Mouse (Mus musculus): Measurements from ENCODE around the gene Psg25.
"Not testable (repeated sequence)": the region's sequence is repeated elsewhere in the genome, so short reads cannot be mapped to it uniquely, and the experiment has no call there.

The Psg25 gene

DNA sequence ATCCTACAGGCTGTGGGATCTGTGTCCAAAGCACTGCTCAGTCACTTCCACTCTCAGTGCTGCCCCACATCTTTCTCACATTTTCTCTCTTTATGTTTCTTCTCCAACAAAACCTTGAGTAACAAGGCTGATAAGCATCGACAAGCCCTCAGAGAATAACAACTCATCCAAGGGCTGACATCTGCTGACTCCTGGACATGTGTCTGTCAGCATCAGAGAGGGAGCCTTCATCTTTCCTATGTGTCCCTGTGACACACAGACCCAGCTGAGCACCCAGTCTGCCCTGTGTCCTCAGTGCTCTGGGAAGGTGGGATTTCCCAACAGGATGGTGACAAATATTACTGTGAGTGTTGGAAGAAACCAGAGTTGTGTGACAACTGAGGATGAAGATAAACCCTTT lies at the start of gene Psg25:
Gene Psg25, minus strand, starts transcription at position 101 of the 400 bp plus-strand sequence.
- DNase-seq, result no peak

- DNase-seq, result no peak
Measured at GRCm38 (mm10) chr7:18567205-18567604, 35.1 kb upstream of the Psg25 start, which contains the start of gene Psg27. Gene Psg27 (minus strand): TSS chr7:18567305.

- DNase-seq, result no peak
Measured at GRCm38 (mm10) chr7:18559850-18560249, 27.8 kb upstream of the Psg25 start.

DNA sequence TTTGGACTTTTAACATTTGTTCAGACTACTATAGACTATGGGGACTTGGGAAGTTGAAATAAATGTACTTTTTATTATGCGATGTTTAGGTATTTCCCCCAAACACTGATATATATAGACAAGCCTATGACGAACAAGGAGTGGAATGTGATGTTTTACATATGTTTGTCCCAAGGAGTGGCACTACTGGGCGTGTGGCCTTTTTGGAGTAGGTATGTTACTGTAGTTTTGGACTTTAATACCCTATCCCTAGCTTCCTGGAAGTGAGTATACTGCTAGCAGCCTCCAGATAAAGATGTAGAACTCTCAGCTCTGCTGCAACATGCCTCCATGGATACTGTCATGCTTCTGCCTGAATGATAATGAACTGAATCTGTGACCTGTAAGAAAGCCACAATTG lies 23.7 kb upstream of the Psg25 start:
- not testable (repeated sequence) for DNase-seq

GRCm38 (mm10) chr7:18533420-18533819 lies 1.4 kb upstream of the Psg25 start:
- DNase-seq, result no peak

- DNase-seq, result no peak
Measured at GRCm38 (mm10) chr7:18524668-18525067, 7.4 kb downstream of the Psg25 start.

- not testable (repeated sequence) for DNase-seq
Measured at GRCm38 (mm10) chr7:18512848-18513247, 19.2 kb downstream of the Psg25 start.

DNA sequence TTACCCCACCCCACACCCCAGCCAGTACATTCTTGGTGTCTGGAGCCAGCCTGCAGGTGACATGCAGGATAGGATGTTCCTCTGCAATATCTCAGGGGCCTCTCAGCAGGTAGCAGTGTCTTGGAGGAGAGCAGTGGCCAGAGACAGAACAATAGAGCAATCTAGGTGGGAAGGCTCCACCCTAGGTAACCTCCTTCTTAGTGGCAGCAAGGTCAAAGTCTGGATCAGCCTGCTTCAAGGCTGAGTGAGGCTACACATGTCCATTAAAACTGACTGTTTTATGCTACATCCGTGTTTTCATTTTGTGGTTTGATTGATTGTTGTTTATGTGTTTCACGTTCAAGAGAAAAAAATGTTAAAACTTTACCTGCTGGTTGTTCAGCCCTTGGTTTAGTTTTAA lies 19.7 kb downstream of the Psg25 start:
- not testable (repeated sequence) for DNase-seq

- DNase-seq, result no peak
Measured at GRCm38 (mm10) chr7:18511479-18511878, 20.6 kb downstream of the Psg25 start.

GRCm38 (mm10) chr7:18484077-18484476 lies 48.0 kb downstream of the Psg25 start, which contains the start of gene Psg26:
Gene Psg26 (minus strand): TSS chr7:18484177.
- no peak for DNase-seq

Data from kidney, adult 11 months (tissue).